Mouse (Mus musculus) liver, postnatal 0 days (tissue): ENCODE data around the gene E330021D16Rik.
A peak's percentile ranks its signal among the peaks of the same experiment; 100 is the strongest.

Source experiments
- CTCF ChIP-seq: sonication (generic); IDR thresholded peaks from 2 replicates; pipeline ENCODE4 v1.5.1; 2016; ENCODE audit warnings: antibody characterized with exemption, low read depth
- EP300 ChIP-seq: IDR thresholded peaks from 2 replicates; pipeline ENCODE4 v1.6.1; 2016; ENCODE audit warnings: antibody characterized with exemption, low read depth, mild to moderate bottlenecking

DNA sequence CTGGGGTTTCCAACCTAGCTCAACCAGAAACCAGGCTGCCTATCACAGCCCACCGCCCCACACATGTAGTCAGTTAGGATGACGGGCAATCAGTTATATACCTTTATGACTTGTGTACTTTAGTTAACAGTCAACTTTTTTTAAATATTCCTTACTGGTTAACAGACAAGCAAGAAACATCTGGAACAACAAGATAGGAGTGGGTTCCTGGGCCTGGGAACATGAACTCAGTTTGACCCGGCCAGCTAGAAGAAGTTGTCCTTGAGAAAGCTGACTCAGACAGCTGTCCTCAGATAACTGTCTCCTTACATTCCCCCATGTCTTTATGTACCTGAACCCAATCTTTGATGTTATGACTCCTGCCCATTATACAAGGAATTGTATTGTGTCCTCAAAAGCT, 37.3 kb upstream of the E330021D16Rik start:
- no peak for TF ChIP-seq CTCF
- peak; percentile 73; the same call in 1 of the 2 replicates for TF ChIP-seq EP300
